Mouse (Mus musculus): ENCODE measurements at regions not wholly inside any gene's neighbourhood (a gene's known extent, or its start where the extent isn't known, plus 50 kb on each side); places are given as distances from the start of the nearest gene placed in this dataset.

DNA sequence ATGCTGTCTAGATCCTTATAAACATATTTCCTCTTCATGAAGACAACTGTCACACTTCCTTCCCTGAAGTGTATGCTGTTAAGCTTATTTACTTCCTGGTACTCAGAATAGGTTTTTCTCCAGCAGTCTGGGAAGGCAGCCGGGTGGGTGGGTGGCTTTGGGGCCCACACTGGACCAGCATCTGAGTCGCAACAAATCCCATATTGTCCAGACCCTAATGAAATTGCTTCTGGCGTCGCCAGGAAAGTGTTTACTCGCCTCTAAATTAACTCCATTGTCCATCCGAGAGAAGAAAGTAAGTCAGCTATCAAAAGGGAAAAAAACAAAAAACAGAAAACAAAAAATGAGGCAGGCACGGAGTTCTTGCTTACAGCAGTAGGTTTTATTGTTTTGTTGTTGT is 164.9 kb upstream of the Lef1 start:
- TF ChIP-seq CTCF (IDR thresholded peaks at IDR 0.05; ENCODE audit: control insufficient read depth, insufficient read depth, insufficient read length) (no peak), USF1 (IDR thresholded peaks at IDR 0.05; ENCODE audit: low read depth) (no peak)
